Mouse (Mus musculus) myocyte (in vitro differentiated cells): ENCODE results near the gene Crygn. TPM values are rescaled to one million over a fixed set of nuclear protein-coding genes. Genes with fewer than 3 reads are reported as not detected.

Experiments used
- H3K27me3 ChIP-seq: one replicate; pipeline ENCODE4 v1.6.1; 2011; ENCODE audit not compliant: control insufficient read depth, insufficient read depth, insufficient read length
- H3K36me3 ChIP-seq: one replicate; pipeline ENCODE4 v1.6.1; 2011; ENCODE audit not compliant: control insufficient read depth, insufficient read depth
- H3K4me2 ChIP-seq: one replicate; pipeline ENCODE4 v1.6.1; 2011; ENCODE audit warnings: low read depth, control low read depth
- H3K4me3 ChIP-seq: one replicate; pipeline ENCODE4 v1.5.1; 2011; ENCODE audit warnings: mild to moderate bottlenecking, control low read depth, moderate library complexity
- H3K79me2 ChIP-seq: one replicate; pipeline ENCODE4 v1.6.1; 2011; ENCODE audit not compliant: control insufficient read depth, insufficient read depth
- H3ac ChIP-seq: one replicate; pipeline ENCODE4 v1.6.1; 2011; ENCODE audit not compliant: control insufficient read depth, insufficient read length
- CEBPB ChIP-seq: IDR thresholded peaks from 2 replicates; pipeline ENCODE4 v1.6.1; 2011; ENCODE audit warnings: mild to moderate bottlenecking, moderate library complexity; ENCODE audit not compliant: poor library complexity, insufficient read depth, severe bottlenecking
- E2F4 ChIP-seq: IDR thresholded peaks from one replicate; pipeline ENCODE4 v1.6.1; 2011; ENCODE audit warnings: mild to moderate bottlenecking, control low read depth, moderate library complexity; ENCODE audit not compliant: insufficient read depth
- MAX ChIP-seq: IDR thresholded peaks from one replicate; pipeline ENCODE4 v1.6.1; 2011; ENCODE audit warnings: low read depth, mild to moderate bottlenecking, control low read depth
- MYOD1 ChIP-seq, 3 experiments: IDR thresholded peaks; one replicate each; pipeline ENCODE4 v1.6.1; 2011; ENCODE audit warnings: control low read depth in 2 of 3, low read depth in 2 of 3, mild to moderate bottlenecking in 2 of 3, moderate library complexity in 1 of 3; ENCODE audit not compliant: insufficient read length in 2 of 3, control insufficient read depth in 1 of 3
- MYOG ChIP-seq, 3 experiments: IDR thresholded peaks; one replicate each; pipeline ENCODE4 v1.6.1; 2011; ENCODE audit warnings: control low read depth in 2 of 3, low read depth in 2 of 3, mild to moderate bottlenecking in 2 of 3; ENCODE audit not compliant: insufficient read length in 2 of 3, control insufficient read depth in 1 of 3, insufficient read depth in 1 of 3
- POLR2A ChIP-seq: IDR thresholded peaks from one replicate; pipeline ENCODE4 v1.6.1; 2011; ENCODE audit warnings: low read depth, mild to moderate bottlenecking, control low read depth, moderate library complexity; ENCODE audit not compliant: insufficient read length
- POLR2AphosphoS2 ChIP-seq: IDR thresholded peaks from one replicate; pipeline ENCODE4 v1.6.1; 2011; ENCODE audit warnings: low read depth, control low read depth; ENCODE audit not compliant: insufficient read length
- REST ChIP-seq: IDR thresholded peaks from one replicate; pipeline ENCODE4 v1.6.1; 2011; ENCODE audit warnings: mild to moderate bottlenecking, control low read depth, moderate library complexity; ENCODE audit not compliant: insufficient read depth, insufficient read length
- SRF ChIP-seq: IDR thresholded peaks from one replicate; pipeline ENCODE4 v1.6.1; 2011; ENCODE audit warnings: low read depth; ENCODE audit not compliant: control insufficient read depth, insufficient read length
- TCF12 ChIP-seq: IDR thresholded peaks from one replicate; pipeline ENCODE4 v1.6.1; 2011; ENCODE audit warnings: mild to moderate bottlenecking, control low read depth; ENCODE audit not compliant: poor library complexity, insufficient read depth, severe bottlenecking
- TCF3 ChIP-seq: IDR thresholded peaks from one replicate; pipeline ENCODE4 v1.6.1; 2011; ENCODE audit warnings: low read depth, control low read depth; ENCODE audit not compliant: insufficient read length
- USF1 ChIP-seq: IDR thresholded peaks from one replicate; pipeline ENCODE4 v1.6.1; 2011; ENCODE audit warnings: low read depth, mild to moderate bottlenecking, control low read depth, moderate library complexity
- polyA plus RNA-seq: library from polyadenylated mRNA; unstranded; fragments of >200 nt; fragmentation: generic; extraction: Trizol; gene quantifications from one replicate; pipeline ENCODE4 v1.2.1, GENCODE M21; 2012; ENCODE audit warnings: missing spikeins

The Crygn gene
- polyA plus RNA-seq, 1 experiment, result not detected

- no peaks in the 10 kb centered on the region for H3K27me3 ChIP-seq
Observed at GRCm38 (mm10) chr5:24738517-24738916, 19.3 kb downstream of the Crygn start.

GRCm38 (mm10) chr5:24737595-24737994 lies 20.2 kb downstream of the Crygn start:
- Histone ChIP-seq H3K4me2 (no peak overlapping the region), H3K36me3 (no peaks in the 10 kb centered on the region), H3K27me3 (no peaks in the 10 kb centered on the region), H3ac (no peak overlapping the region), H3K4me3 (no peak overlapping the region), H3K79me2 (no peaks in the 10 kb centered on the region)
- TF ChIP-seq USF1 (no peak), E2F4 (no peak), MYOG (IDR thresholded peaks at IDR 0.05; ENCODE audit: control insufficient read depth in 1 of 3, insufficient read depth in 1 of 3, insufficient read length in 2 of 3, low read depth in 2 of 3) (no peak)

More at GRCm38 (mm10) chr5:24738517-24738916, 19.3 kb downstream of the Crygn start:
- no peak overlapping the region for H3K4me3 ChIP-seq
- H3K4me2 ChIP-seq, result no peak overlapping the region
- H3K36me3 ChIP-seq, result no peaks in the 10 kb centered on the region
- no peaks in the 10 kb centered on the region for H3K79me2 ChIP-seq
- TF ChIP-seq E2F4, result no peak
- no peak overlapping the region for H3ac ChIP-seq

GRCm38 (mm10) chr5:24733771-24734426 lies 23.9 kb downstream of the Crygn start:
- H3K4me2 ChIP-seq, result no peak overlapping the region
- TF ChIP-seq MAX, result no peak
- no peak for TF ChIP-seq USF1
- TF ChIP-seq MYOD1 (IDR thresholded peaks at IDR 0.05; ENCODE audit: control insufficient read depth in 1 of 3, insufficient read length in 2 of 3, low read depth in 2 of 3), result no peak
- no peak overlapping the region for H3ac ChIP-seq
- no peak overlapping the region for H3K4me3 ChIP-seq
- no peaks in the 10 kb centered on the region for H3K36me3 ChIP-seq
- peaks cover 32% of the 10 kb centered on the region for H3K27me3 ChIP-seq
- H3K79me2 ChIP-seq, result no peaks in the 10 kb centered on the region

- Histone ChIP-seq H3K27me3 (peaks cover 40% of the 10 kb centered on the region), H3K4me3 (no peak overlapping the region), H3K36me3 (no peaks in the 10 kb centered on the region), H3K4me2 (no peak overlapping the region), H3K79me2 (no peaks in the 10 kb centered on the region), H3ac (no peak overlapping the region)
- TF ChIP-seq TCF12, result no peak
- no peak for TF ChIP-seq REST
- no peak for TF ChIP-seq USF1
- no peak for TF ChIP-seq POLR2AphosphoS2
- no peak for TF ChIP-seq E2F4
- no peak for TF ChIP-seq MYOG (IDR thresholded peaks at IDR 0.05; ENCODE audit: control insufficient read depth in 1 of 3, insufficient read depth in 1 of 3, insufficient read length in 2 of 3, low read depth in 2 of 3)
- TF ChIP-seq TCF3, result no peak
- no peak for TF ChIP-seq MAX
- TF ChIP-seq POLR2A, result no peak
- TF ChIP-seq SRF, result no peak
- TF ChIP-seq MYOD1 (IDR thresholded peaks at IDR 0.05; ENCODE audit: control insufficient read depth in 1 of 3, insufficient read length in 2 of 3, low read depth in 2 of 3), result no peak
- TF ChIP-seq CEBPB, result no peak
Observed at GRCm38 (mm10) chr5:24733134-24733533, 24.7 kb downstream of the Crygn start.

- Histone ChIP-seq H3K4me3 (no peak overlapping the region), H3ac (no peak overlapping the region), H3K36me3 (no peaks in the 10 kb centered on the region), H3K27me3 (peaks cover 45% of the 10 kb centered on the region), H3K79me2 (no peaks in the 10 kb centered on the region), H3K4me2 (no peak overlapping the region)
- TF ChIP-seq CEBPB (no peak), E2F4 (no peak), POLR2AphosphoS2 (no peak), MYOG (IDR thresholded peaks at IDR 0.05; ENCODE audit: control insufficient read depth in 1 of 3, insufficient read depth in 1 of 3, insufficient read length in 2 of 3, low read depth in 2 of 3) (no peak), REST (no peak), MAX (no peak), SRF (no peak), POLR2A (no peak), TCF12 (no peak), TCF3 (no peak)
Observed at GRCm38 (mm10) chr5:24730986-24731385, 26.8 kb downstream of the Crygn start.

- Histone ChIP-seq H3K36me3 (no peaks in the 10 kb centered on the region), H3K27me3 (peaks cover 50% of the 10 kb centered on the region), H3K4me2 (no peak within 1 kb of the TSS), H3K79me2 (no peaks in the 10 kb centered on the region), H3ac (no peak within 1 kb of the TSS), H3K4me3 (no peak within 1 kb of the TSS)
- TF ChIP-seq POLR2AphosphoS2, result no peak
- TF ChIP-seq MYOG (IDR thresholded peaks at IDR 0.05; ENCODE audit: control insufficient read depth in 1 of 3, insufficient read depth in 1 of 3, insufficient read length in 2 of 3, low read depth in 2 of 3), result no peak
- TF ChIP-seq USF1, result no peak
- TF ChIP-seq TCF3, result no peak
- TF ChIP-seq E2F4, result no peak
- TF ChIP-seq POLR2A, result no peak
- TF ChIP-seq TCF12, result no peak
- TF ChIP-seq REST, result no peak
- no peak for TF ChIP-seq MAX
- TF ChIP-seq MYOD1 (IDR thresholded peaks at IDR 0.05; ENCODE audit: control insufficient read depth in 1 of 3, insufficient read length in 2 of 3, low read depth in 2 of 3), result no peak
- TF ChIP-seq SRF, result no peak
Observed at GRCm38 (mm10) chr5:24730488-24730871, 27.3 kb downstream of the Crygn start, which contains the start of gene Wdr86. Gene Wdr86 (minus strand): TSS chr5:24730727.
